Mouse (Mus musculus) Patski (cell line): ENCODE results near the gene Klf11. TPM values are rescaled to one million over a fixed set of nuclear protein-coding genes. Genes with fewer than 3 reads are reported as not detected.

Experiments used
- ATAC-seq: fragments of 100-300 bp; one replicate; pipeline ENCODE4 v1.8.0; 2021
- CTCF ChIA-PET: fragments of 350-600 bp; sonication (Branson Sonifier 250); formaldehyde crosslinking; loops from one replicate; lab custom pipeline; 2022; ENCODE audit warnings: inconsistent platforms; lab: Charles Lee
- POLR2A ChIA-PET: fragments of 350-600 bp; sonication (Branson Sonifier 250); formaldehyde crosslinking; loops from one replicate; lab custom pipeline; 2022; ENCODE audit warnings: antibody characterized with exemption, inconsistent platforms; lab: Charles Lee
- DNase-seq: peaks from one replicate; pipeline ENCODE4 v3.0.0-alpha.2; 2011; ENCODE audit warnings: low read depth, low spot score
- H3K27me3 ChIP-seq: fragments of 371-371 bp; one replicate; pipeline ENCODE4 v1.5.1; 2021
- CTCF ChIP-seq: fragments of 100-300 bp; IDR thresholded peaks from one replicate; pipeline ENCODE4 v1.5.1; 2021
- in situ Hi-C: fragments of 300-500 bp; cut with MboI; formaldehyde crosslinking; loops from 3 replicates; pipeline ENCODE4 v1.11.1; 2018; ENCODE audit warnings: low pct_unique_long_range_greater_than_20kb, mixed read lengths
- polyA plus RNA-seq: library from polyadenylated mRNA; unstranded; gene quantifications from one replicate; pipeline ENCODE4 v1.2.3, GENCODE M21; 2021

Gene Klf11
- polyA plus RNA-seq: 10.1 TPM

- POLR2A ChIA-PET: interaction anchor here (1.4 kb wide), 1 partner anchor 28 kb away, joined by 3 read pairs; no protein-coding TSS in a partner anchor
- in situ Hi-C loops: no loop called here
- DNase-seq (peak; percentile 56), ATAC-seq (peak; percentile 92)
- CTCF ChIA-PET: interaction anchor here (1.7 kb wide), 1 partner anchor 48 kb away, joined by 3 read pairs; no protein-coding TSS in a partner anchor
- no peaks in the 10 kb centered on the region for H3K27me3 ChIP-seq
- no peak for TF ChIP-seq CTCF
These were observed at the start of gene Klf11 for GRCm38 (mm10) chr12:24651063-24651557. Gene Klf11, plus strand, starts transcription at chr12:24651274.

GRCm38 (mm10) chr12:24603266-24603665, 47.8 kb upstream of the Klf11 start:
- ATAC-seq (peak; percentile 48), DNase-seq (no peak)
- in situ Hi-C loops: no loop called here
- POLR2A ChIA-PET: no interaction called here
- CTCF ChIA-PET: interaction anchor here (0.8 to 3.8 kb wide), 24 partner anchors 8 to 143 kb away, joined by 3 to 20 read pairs (median 4); no protein-coding TSS in a partner anchor
- H3K27me3 ChIP-seq: no peaks in the 10 kb centered on the region
- TF ChIP-seq CTCF: peak; percentile 91

- no peak for DNase-seq
- in situ Hi-C loops: loop anchor here (5.0 kb wide), 2 partner anchors 51 to 91 kb away; no protein-coding TSS in a partner anchor
- ChIA-PET CTCF (no interaction called here), POLR2A (no interaction called here)
- no peak for ATAC-seq
- TF ChIP-seq CTCF: no peak
- H3K27me3 ChIP-seq: no peaks in the 10 kb centered on the region
These were observed 44.9 kb upstream of the Klf11 start for GRCm38 (mm10) chr12:24606166-24606565.

- TF ChIP-seq CTCF: no peak
- no peak for DNase-seq
- no peaks in the 10 kb centered on the region for H3K27me3 ChIP-seq
- ChIA-PET POLR2A (no interaction called here), CTCF (interaction anchor here (1.4 kb wide), 1 partner anchor 9 kb away, joined by 3 read pairs; no protein-coding TSS in a partner anchor)
- no peak for ATAC-seq
- in situ Hi-C loops: no loop called here
These were observed 38.5 kb upstream of the Klf11 start for GRCm38 (mm10) chr12:24612591-24612990.

- no peaks in the 10 kb centered on the region for H3K27me3 ChIP-seq
- POLR2A ChIA-PET: no interaction called here
- no peak for TF ChIP-seq CTCF
- DNase-seq (no peak), ATAC-seq (no peak)
- CTCF ChIA-PET: no interaction called here
- in situ Hi-C loops: no loop called here
These were observed 36.5 kb upstream of the Klf11 start for GRCm38 (mm10) chr12:24614452-24615075.

- in situ Hi-C loops: no loop called here
- H3K27me3 ChIP-seq: no peaks in the 10 kb centered on the region
- POLR2A ChIA-PET: no interaction called here
- DNase-seq: no peak
- ATAC-seq: no peak
- TF ChIP-seq CTCF: no peak
- CTCF ChIA-PET: interaction anchor here (1.1 kb wide), 1 partner anchor 10 kb away, joined by 3 read pairs; no protein-coding TSS in a partner anchor
These were observed 35.9 kb upstream of the Klf11 start for GRCm38 (mm10) chr12:24615140-24615539.

GRCm38 (mm10) chr12:24619436-24619835, 31.6 kb upstream of the Klf11 start:
- ChIA-PET CTCF (no interaction called here), POLR2A (no interaction called here)
- no peak for DNase-seq
- H3K27me3 ChIP-seq: no peaks in the 10 kb centered on the region
- no peak for TF ChIP-seq CTCF
- in situ Hi-C loops: no loop called here
- no peak for ATAC-seq

- no peak for DNase-seq
- ChIA-PET POLR2A (no interaction called here), CTCF (interaction anchor here (0.8 to 1.9 kb wide), 6 partner anchors 20 to 74 kb away, joined by 3 to 5 read pairs (median 4); no protein-coding TSS in a partner anchor)
- no peaks in the 10 kb centered on the region for H3K27me3 ChIP-seq
- peak; percentile 68 for ATAC-seq
- in situ Hi-C loops: no loop called here
- no peak for TF ChIP-seq CTCF
These were observed 27.4 kb upstream of the Klf11 start for GRCm38 (mm10) chr12:24623486-24624251.

- ChIA-PET POLR2A (no interaction called here), CTCF (no interaction called here)
- no peak for TF ChIP-seq CTCF
- no peaks in the 10 kb centered on the region for H3K27me3 ChIP-seq
- DNase-seq (no peak), ATAC-seq (no peak)
- in situ Hi-C loops: no loop called here
These were observed 24.7 kb upstream of the Klf11 start for GRCm38 (mm10) chr12:24626401-24626800.

GRCm38 (mm10) chr12:24627215-24627614, 23.9 kb upstream of the Klf11 start:
- ChIA-PET CTCF (interaction anchor here (0.6 to 0.7 kb wide), 2 partner anchors 30 to 34 kb away, joined by 3 read pairs; no protein-coding TSS in a partner anchor), POLR2A (no interaction called here)
- in situ Hi-C loops: no loop called here

More at GRCm38 (mm10) chr12:24627215-24627614, 23.9 kb upstream of the Klf11 start:
- no peak for ATAC-seq
- no peaks in the 10 kb centered on the region for H3K27me3 ChIP-seq
- no peak for DNase-seq
- TF ChIP-seq CTCF: no peak
